Mouse (Mus musculus) heart, embryonic 12.5 days (tissue): ENCODE measurements around the gene Sdhaf4. TPM values are rescaled to one million over a fixed set of nuclear protein-coding genes. Genes with fewer than 3 reads are reported as not detected.

Experiments
- ATAC-seq: fragments of 200-750 bp; cut with Nextera tagmentation; 2 replicates; pipeline ENCODE4 v1.8.0; 2017; ENCODE audit warnings: moderate TSS enrichment, moderate library complexity; ENCODE audit not compliant: insufficient number of reproducible peaks, low FRiP score
- H3K27ac ChIP-seq: fragments of 300-500 bp; sonication (generic); 2 replicates; pipeline ENCODE4 v1.5.1; 2016; ENCODE audit warnings: mild to moderate bottlenecking, moderate library complexity; ENCODE audit not compliant: poor library complexity, severe bottlenecking
- H3K27me3 ChIP-seq: fragments of 300-500 bp; sonication (generic); replicated peaks from 2 replicates; pipeline ENCODE4 v1.6.1; 2016; ENCODE audit warnings: mild to moderate bottlenecking, moderate library complexity
- H3K36me3 ChIP-seq: fragments of 300-500 bp; sonication (generic); 2 replicates; pipeline ENCODE4 v1.6.1; 2016; ENCODE audit warnings: mild to moderate bottlenecking, moderate library complexity
- H3K4me1 ChIP-seq: fragments of 300-500 bp; sonication (generic); replicated peaks from 2 replicates; pipeline ENCODE4 v1.6.1; 2016; ENCODE audit warnings: mild to moderate bottlenecking
- H3K4me2 ChIP-seq: fragments of 300-500 bp; sonication (generic); 2 replicates; pipeline ENCODE4 v1.6.1; 2016; ENCODE audit warnings: mild to moderate bottlenecking, moderate library complexity
- H3K4me3 ChIP-seq: fragments of 300-500 bp; sonication (generic); 2 replicates; pipeline ENCODE4 v1.5.1; 2016; ENCODE audit warnings: mild to moderate bottlenecking
- H3K9ac ChIP-seq: fragments of 300-500 bp; sonication (generic); 2 replicates; pipeline ENCODE4 v1.6.1; 2016; ENCODE audit warnings: mild to moderate bottlenecking, moderate library complexity
- H3K9me3 ChIP-seq: fragments of 300-500 bp; sonication (generic); replicated peaks from 2 replicates; pipeline ENCODE4 v1.6.1; 2016; ENCODE audit warnings: mild to moderate bottlenecking, moderate library complexity
- WGBS: fragments of 180-500 bp; shearing (Covaris S2); methylation state at CpG from one replicate; pipeline ENCODE4 v1.1.7; 2016; 5-methylcytosine and 5-hydroxymethylcytosine counted together
- polyA plus RNA-seq: library from polyadenylated mRNA; unstranded; fragments of >200 nt; fragmentation: Nextera tagmentation; extraction: Ambion mirVana; gene quantifications from 2 replicates; pipeline ENCODE4 v1.2.1, GENCODE M21; 2016

The Sdhaf4 gene
- polyA plus RNA-seq, 1 experiment from 2014 or later = 82.6 TPM

GRCm38 (mm10) chr1:23955539-23955938 lies 49.9 kb downstream of the Sdhaf4 start:
- 79% methylated on average over 4 of the region's 4 CpGs for WGBS
- Histone ChIP-seq H3K27ac (no peak overlapping the region), H3K4me3 (no peak overlapping the region), H3K36me3 (no peaks in the 10 kb centered on the region), H3K27me3 (no peaks in the 10 kb centered on the region), H3K9ac (no peak overlapping the region), H3K4me1 (no peaks in the 10 kb centered on the region), H3K4me2 (no peak overlapping the region), H3K9me3 (no peaks in the 10 kb centered on the region)
- ATAC-seq = no peak

- Histone ChIP-seq H3K27ac (no peak overlapping the region), H3K27me3 (no peaks in the 10 kb centered on the region), H3K36me3 (no peaks in the 10 kb centered on the region), H3K4me2 (no peak overlapping the region), H3K4me1 (no peaks in the 10 kb centered on the region), H3K9me3 (no peaks in the 10 kb centered on the region), H3K4me3 (no peak overlapping the region), H3K9ac (no peak overlapping the region)
- WGBS = 83% methylated on average over 13 of the region's 13 CpGs
- no peak for ATAC-seq
Observed at GRCm38 (mm10) chr1:23953921-23954320, 51.5 kb downstream of the Sdhaf4 start.

GRCm38 (mm10) chr1:23948778-23949699 lies 56.4 kb downstream of the Sdhaf4 start:
- H3K9me3 ChIP-seq = no peaks in the 10 kb centered on the region
- no peak overlapping the region for H3K4me2 ChIP-seq
- H3K4me3 ChIP-seq = no peak overlapping the region
- no peak overlapping the region for H3K27ac ChIP-seq
- no peak for ATAC-seq
- H3K27me3 ChIP-seq = no peaks in the 10 kb centered on the region
- 86% methylated on average over 15 of the region's 15 CpGs for WGBS
- no peak overlapping the region for H3K9ac ChIP-seq
- no peaks in the 10 kb centered on the region for H3K36me3 ChIP-seq
- H3K4me1 ChIP-seq = no peaks in the 10 kb centered on the region

- no peak overlapping the region for H3K4me2 ChIP-seq
- 62% methylated on average over 7 of the region's 7 CpGs for whole genome bisulfite sequencing
- H3K9me3 ChIP-seq = no peaks in the 10 kb centered on the region
- H3K4me3 ChIP-seq = no peak overlapping the region
- no peaks in the 10 kb centered on the region for H3K4me1 ChIP-seq
- no peaks in the 10 kb centered on the region for H3K36me3 ChIP-seq
- H3K9ac ChIP-seq = no peak overlapping the region
- no peaks in the 10 kb centered on the region for H3K27me3 ChIP-seq
- ATAC-seq = no peak
- no peak overlapping the region for H3K27ac ChIP-seq
Observed at GRCm38 (mm10) chr1:23948290-23948689, 57.2 kb downstream of the Sdhaf4 start.

Other genes with a start within 250 kb of the Sdhaf4 start
- 0.45 and 0.86 TPM in 2 replicates for gene B3gat2, start 243.9 kb downstream of the Sdhaf4 start, polyA plus RNA-seq
- 47.2 and 48.4 TPM in 2 replicates for gene Smap1, start 83.3 kb downstream of the Sdhaf4 start, polyA plus RNA-seq
- gene Fam135a, start 94.7 kb upstream of the Sdhaf4 start, polyA plus RNA-seq = 35.1 and 39.1 TPM in 2 replicates
- 35.6 and 35.8 TPM in 2 replicates for gene Col9a1, start 172.0 kb upstream of the Sdhaf4 start, polyA plus RNA-seq